Mouse (Mus musculus): ENCODE results near the gene Smpd3. TPM values are rescaled to one million over a fixed set of nuclear protein-coding genes. Genes with fewer than 3 reads are reported as not detected.

The Smpd3 gene
- total RNA-seq, 2 experiments from 2014 or later: not detected

DNA sequence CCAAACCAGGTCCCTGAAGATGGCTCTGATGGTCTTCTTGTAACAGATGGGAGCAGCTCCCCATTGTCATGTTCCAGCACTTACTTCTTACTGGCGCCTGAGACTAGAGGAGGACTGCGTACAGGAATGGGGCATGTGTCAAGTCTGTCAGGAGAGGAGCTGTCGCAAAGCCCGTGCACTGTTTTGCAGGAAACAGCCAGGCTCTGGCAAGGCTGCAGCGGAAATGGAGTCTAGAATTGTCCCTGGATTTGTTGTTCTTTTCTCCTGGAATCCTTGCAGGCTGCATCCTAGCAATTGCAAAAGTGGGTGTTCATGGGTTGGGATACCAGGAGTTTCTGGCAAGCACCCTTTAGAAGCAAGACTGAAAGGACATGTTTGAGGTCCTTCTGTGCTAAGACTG lies 39.5 kb downstream of the Smpd3 start:
- no peak for ATAC-seq (replicated peaks; ENCODE audit: poor library complexity)

DNA sequence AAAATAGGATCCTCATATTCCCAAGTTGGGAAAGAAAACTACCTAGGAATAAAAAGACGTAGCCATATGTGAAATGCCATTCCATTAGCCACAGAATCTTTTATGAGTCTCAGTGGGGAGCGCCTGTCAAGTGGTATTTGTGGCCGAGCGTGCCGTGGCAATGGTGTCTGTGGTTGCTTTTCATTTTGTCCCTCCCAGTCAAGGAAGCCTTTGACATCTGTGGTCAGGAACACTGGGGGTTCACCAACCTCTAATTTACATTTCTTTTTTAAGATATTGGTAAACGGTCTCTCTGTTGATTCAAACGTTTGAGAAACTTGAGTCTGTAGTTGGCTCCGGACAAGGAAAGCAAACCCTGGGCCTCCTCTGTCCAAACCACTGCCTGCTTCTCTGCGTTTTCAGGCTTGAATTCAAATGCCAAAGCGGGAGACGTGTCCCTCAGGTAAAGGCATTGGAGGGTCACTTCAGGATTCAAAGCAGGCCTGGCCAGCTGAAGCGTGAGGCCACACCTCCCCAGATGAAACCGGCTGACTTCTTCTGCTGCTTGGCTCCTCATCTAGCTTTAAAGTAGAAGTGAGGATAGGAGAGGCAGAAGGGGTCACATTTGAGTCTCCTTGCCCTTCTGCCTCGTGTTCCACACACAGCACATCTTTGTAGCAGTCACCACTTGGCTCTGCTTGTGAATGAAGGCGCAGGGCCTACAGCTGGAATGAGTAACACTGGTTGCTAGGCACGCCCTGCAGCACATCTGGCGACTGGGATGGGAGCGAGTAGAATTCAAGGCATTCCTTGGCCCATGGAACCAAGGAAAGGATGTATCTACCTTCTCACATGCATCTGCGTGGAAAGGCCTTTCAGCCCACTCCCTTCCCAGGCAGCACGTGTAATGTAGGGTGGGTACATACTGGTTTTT lies 45.0 kb downstream of the Smpd3 start:
- peak; percentile 68 for ATAC-seq (replicated peaks; ENCODE audit: poor library complexity)

DNA sequence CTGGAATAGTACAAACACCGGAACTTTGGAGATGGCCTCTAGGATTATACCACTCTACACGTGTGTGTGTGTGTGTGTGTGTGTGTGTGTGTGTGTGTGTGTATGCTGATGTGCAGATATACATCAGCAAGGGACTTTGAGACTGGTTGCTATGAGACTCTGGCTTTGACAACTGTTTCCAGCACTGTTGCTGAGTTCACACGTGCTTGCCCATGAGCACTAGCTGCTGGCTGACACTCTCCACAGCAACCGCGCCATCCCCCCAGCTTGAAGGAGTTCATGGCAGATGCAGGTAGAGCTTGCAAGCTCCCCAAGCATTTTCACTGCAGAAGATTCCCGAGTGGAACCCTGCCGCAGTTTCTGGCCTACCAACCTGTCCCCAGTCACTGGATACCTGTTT lies 48.3 kb downstream of the Smpd3 start:
- ATAC-seq (replicated peaks; ENCODE audit: poor library complexity): no peak

DNA sequence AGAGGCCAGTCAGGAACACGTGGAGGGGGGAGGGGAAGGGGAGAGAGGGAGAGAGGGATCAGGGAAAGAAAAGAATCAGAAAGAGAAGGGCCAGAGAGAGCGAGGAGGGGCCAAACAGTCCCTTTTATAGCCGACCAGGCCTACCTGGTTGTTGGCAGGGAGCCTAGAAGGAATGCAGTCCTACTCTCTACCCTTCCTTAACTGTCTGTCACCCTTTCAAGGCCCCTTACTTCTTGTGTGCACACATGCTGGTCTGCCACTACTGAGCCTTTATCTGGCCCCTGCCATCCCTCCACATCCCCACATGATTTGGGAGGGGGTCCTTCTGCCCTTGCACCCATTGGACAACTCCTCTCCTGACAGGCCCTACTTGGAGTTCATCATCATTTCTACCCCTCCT lies 49.1 kb downstream of the Smpd3 start:
- ATAC-seq (replicated peaks; ENCODE audit: poor library complexity): no peak

DNA sequence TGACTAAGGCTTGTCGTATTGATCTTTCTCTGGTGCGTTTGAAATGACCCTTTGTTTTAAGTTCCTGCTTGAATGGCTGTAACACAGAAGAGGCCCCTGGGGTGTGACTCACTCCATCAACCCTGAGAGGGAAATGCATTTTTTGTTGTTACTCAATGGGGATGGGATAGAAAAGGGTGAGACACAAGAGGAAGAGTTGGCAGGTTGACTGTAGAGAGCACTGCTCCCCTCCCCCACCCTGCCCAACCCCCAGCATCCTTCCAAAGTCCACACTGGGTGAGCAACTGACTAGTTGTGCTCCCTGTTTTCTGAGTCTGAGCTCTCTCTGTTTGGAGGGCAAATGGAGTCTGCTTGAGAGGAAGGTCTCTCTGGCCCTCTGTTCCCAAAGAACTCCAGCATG lies 50.3 kb downstream of the Smpd3 start:
- no peak for ATAC-seq (replicated peaks; ENCODE audit: poor library complexity)

DNA sequence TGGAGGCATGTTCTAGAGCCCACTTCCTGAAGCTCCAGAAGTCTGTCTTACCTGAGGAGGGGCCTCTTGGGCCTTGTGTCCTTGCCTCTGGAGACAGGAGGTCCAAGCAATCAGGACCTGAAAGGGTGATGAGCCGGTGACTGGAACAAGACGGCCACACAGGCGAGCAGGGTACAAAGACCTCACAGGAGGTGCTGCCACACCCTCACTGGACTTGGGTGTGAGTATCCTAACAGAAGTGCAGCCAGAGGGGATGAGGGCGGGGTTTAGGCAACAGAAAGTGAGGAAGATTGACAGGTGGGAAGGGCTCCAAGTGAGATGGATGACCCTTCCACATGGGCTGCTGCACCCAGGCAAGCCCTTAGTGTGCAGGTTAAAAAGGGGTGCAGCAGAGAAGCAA lies 56.9 kb downstream of the Smpd3 start:
- ATAC-seq (replicated peaks; ENCODE audit: poor library complexity): no peak

DNA sequence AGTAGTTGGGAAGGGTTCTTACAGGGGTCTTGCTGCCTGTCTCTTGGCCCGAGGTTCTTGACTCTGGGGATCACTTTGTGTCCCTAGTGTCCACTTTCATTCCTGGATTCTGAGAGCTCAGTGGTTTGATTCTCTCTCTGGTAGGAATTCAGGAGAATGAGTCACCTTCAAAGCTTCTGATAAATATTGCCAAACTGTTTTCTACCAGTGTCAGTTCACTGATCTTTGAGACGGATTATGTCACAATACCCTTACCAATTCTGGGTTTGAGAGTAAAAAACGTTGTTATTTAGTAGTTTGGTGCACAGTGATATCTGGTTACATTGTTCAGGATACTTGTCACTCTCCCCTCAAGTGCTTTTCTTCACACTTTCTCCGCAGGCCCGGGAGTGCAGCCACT lies 57.6 kb downstream of the Smpd3 start:
- ATAC-seq (replicated peaks; ENCODE audit: poor library complexity): no peak

DNA sequence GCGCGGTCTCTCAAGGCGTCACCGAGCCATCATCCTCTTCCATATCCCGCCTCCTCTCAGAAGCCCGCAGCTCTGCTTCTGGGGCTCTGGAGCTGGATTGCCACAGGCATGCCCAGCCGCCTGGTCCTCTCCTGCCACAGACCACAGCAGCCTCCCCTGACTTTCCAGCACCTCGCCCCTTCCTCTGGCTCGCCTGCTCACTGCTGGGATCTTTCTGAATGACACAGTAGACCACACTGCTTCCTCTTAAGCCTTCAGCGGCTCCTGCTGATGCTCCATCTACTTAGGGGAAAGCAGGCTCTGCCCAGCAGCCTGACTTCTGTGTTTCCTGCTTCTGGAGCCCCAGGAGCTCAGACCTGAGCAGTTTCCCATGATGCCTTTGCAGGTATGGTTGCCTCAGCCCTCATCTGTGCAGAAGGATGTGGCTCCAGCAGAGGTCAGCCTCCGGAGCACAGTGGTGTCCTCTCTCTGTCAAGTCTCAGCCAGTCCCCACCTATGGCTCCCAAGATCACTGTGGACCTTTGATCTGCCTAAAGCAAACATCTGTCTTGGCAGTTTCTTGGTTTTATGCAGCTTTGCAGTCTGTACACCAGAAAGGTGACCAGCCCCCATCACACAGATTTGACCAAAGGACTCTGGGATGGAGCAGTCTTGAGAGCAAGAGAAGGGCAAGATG lies 59.3 kb downstream of the Smpd3 start:
- ATAC-seq (replicated peaks; ENCODE audit: poor library complexity): peak; percentile 42

DNA sequence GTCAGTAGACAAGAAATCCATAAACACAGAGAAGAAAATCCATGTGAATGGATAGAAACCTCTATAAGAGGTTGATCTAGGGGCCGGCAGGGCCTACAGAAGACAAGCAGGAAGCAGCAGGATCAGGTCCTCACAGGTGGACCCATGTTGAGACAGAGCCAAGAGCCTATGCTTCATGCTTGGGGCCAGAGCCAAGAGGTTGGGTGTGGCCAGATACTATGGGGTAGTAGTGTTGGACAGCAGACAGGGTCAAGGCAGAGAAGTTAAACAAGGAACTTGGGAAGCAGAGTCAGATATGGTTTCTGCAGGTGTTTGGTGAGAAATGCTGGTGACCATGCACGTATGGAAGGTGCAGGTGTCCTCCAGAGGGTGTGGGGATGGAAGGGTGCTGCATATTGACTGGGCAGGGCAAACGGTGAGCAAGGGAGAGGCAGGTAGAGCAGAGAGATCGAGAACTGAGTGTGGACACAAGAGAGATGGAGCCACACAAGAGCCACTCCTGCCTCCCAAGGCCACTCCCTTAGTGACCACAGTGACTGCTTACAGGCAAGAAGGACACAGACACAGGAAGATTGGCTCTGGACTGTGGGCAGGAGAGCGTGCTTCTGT lies 61.0 kb downstream of the Smpd3 start:
- no peak for ATAC-seq (replicated peaks; ENCODE audit: poor library complexity)

DNA sequence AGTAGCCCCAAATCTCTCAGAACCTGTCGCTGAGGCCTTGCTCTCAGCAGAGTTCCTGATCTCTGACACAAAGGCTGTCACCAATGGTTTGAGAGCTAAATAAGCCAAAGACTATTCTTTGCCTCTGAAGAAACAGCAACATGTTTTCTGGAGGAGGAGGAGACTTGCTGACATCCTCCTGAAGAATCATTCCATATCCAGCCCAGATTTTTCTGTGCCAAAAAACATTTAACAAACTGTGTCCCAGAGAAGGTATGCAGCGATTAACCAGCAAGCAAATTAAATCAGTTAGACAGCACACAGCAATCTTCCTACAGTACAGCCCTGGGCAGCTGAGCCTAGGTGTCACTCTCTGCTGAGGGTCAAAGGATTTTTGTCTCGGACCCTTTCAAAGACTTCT lies 64.3 kb downstream of the Smpd3 start:
- no peak for ATAC-seq (replicated peaks; ENCODE audit: poor library complexity)

DNA sequence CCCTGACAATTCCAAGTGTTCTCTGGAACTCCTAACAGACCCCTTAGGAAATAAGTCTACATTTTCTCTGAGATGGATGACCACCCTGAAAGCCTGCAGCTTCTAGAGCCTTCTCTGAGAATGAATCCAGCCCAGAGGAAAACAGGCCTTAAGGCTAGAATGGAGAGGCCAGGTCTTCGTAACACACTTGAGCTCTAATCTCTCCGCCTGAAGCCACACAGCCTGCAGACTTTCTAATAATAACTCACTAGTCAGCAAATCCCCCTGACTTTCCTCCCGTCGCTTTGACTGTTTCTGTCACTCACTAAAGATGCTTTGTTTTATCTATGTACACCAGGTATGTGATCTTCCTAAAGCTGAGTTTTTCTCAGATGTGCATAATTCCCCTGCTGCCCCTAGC lies 66.4 kb downstream of the Smpd3 start:
- no peak for ATAC-seq (replicated peaks; ENCODE audit: poor library complexity)

DNA sequence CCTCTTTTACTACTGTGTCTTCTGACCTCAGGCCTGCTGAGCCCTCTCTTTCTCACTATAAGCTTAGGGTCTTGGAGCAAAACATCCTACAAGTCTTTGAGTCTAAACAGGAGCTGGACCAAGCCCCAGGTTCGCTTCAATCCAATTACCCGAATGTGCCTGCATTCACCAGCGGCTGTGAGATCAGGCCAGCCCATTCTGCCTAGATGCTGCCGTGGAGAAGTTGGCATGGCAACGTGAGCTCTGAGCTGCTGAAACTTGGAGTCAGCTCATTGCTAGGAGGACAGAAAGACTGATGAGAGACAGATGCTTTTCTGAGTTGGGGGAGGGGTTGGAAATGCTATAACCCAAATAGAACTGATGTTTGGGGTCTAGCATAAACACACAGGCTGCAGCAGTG lies 67.0 kb downstream of the Smpd3 start:
- ATAC-seq (replicated peaks; ENCODE audit: poor library complexity): no peak

DNA sequence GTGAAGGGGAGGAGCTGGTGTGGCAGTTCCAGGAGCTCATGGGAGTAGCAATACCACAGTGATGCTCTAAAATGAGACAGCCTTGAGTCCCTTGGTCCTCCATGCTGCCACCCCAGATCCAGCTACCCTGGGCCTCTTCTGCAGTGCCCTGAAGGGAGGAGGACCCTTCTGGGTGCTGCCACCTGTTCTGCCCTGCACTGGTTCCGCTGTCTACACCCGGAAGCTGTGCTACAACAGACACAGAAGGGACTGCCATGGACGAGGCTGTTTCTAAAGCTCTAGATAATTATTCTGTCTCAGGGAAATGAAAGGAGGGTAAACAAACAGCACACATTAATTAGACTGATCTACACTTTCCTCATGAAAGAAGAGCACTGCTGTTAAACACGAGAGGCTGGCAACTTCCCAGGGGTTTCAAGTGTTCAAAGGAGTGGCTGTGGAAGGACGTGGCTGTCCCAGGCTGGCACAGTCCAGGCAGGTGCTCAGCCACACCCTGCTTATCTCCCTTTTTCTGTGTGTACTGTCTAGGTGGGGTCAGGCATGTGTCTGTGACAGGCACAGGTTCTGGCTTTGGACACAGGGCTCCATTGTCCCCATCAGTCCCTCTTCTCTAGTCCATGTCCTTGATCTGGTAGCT lies 69.0 kb downstream of the Smpd3 start:
- ATAC-seq (replicated peaks; ENCODE audit: poor library complexity): no peak

DNA sequence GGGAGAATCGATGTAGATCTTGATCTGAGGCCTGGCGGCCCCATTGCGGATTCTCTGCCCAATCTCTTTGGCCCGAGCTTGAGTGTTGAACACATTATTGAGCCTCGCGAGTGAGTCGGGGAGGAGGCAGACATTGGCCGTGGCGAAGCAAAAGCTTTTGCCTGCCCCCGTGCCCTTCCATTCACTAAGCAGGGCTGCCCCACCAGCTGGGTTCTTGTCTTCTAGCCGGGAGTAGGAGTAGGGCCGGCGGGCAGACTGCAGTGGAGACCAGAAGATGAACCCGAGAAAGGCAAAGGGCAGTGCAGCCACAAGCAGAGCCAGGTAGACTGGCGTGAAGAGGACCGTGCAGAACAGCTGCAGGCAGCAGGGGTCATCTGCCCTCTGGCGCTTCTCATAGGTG lies 72.4 kb downstream of the Smpd3 start:
- no peak for ATAC-seq (replicated peaks; ENCODE audit: poor library complexity)

DNA sequence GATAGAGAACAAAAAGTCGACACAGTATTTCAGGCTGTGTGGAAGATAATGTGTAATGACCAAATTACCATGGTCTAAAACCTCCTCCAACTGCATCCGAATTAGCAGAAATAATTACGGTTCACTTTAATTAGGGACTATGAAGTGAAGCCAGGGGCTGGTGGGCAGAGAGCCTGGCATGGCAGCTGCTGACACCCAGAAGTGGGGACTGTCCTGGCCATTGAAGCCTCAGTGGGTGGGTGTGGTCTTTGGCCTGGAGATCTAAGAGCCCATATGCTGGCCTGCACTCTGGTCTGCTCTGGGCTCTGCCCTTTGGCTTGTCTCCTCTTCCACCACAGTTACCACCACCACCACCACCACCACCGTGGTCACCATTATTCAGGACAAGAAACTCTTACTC lies 73.9 kb downstream of the Smpd3 start:
- no peak for ATAC-seq (replicated peaks; ENCODE audit: poor library complexity)

DNA sequence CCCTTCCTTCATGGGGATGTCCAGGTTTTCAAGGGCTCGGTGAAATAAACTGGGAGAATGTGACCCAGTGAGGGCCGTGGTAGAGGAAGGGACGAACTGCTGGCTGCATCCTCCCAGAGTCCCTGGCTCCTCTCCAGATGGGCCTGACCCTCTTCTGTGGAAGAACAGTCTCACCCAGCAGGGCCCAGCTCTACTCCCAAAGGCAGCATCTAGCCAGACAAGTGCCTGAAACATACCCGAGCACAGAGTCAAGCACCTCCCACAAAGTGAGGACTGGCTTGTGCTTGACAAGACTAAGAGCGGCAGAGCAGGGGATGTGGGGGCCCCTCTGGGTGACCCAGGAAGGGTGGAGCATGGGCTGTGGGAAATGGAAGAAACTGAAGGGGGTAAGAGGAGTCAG lies 75.4 kb downstream of the Smpd3 start:
- ATAC-seq (replicated peaks; ENCODE audit: poor library complexity): no peak

DNA sequence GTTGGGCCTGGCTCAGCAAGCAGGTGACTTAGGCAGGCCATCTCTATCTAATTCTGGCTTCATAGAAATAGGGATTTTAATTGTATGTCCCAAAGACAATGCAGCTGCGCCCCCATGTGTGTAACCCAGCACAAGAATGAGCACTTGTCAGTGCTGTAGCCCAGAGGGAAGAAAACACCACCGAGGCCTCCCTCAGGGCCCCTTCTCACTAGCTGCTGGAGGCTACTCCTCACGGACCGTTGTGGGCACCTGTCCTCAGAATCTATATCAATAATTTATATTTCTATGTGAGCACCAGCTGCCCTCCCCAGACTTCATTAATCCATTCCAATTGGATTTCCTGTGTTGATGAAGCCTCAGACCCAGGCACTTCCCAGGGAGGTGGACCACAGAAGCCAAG lies 76.9 kb downstream of the Smpd3 start:
- ATAC-seq (replicated peaks; ENCODE audit: poor library complexity): no peak

DNA sequence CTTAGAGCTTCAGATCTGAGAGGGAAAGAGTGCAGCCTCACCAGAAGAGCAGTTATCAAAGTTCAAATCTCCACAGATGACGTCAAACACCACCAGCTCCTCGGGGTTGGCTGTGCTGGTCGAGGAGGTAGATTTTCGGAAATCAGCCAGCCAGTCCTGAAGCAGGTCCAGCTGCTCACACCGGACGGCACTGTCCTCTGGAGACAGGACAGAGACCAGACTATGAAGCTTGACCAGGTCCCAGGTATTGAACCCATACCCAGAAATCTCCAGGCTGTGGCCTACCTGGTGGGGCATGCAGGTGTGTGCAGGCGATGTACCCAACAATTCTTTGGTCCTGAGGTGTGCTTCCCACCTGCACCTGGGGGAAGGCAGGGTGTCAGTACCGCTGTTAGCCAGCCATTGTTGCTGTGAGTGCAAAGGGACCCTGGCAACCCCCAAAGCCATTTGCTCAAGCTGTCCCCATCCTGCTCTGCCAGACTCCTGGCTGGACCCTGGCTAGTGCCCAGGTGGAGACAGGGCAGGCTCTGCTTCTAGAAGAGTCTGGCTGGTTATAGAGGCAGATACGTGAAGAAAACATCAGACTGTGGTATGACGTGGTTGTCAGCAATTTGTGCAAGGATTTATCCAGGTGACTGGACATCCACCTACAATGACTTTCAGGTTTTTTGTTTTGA lies 78.1 kb downstream of the Smpd3 start:
- no peak for ATAC-seq (replicated peaks; ENCODE audit: poor library complexity)

DNA sequence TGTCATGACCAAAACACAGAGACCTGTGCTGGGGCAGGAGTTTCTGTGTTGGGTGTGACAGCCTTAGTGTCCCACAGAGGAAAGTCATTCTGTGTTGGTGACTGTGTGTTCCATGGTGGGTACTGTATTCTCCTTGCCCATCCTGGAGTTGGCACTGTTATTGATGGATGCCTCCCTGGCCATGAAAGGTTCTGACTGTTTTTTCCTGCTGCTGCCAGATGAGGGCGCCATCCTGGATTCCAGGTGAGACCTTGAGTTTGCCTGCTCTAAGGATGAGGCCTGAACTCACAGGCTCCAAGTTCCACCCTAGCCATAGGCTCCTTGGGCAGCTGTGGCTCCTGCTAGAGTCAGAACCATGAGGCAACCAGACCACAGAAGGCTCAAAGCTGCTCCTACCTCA lies 79.6 kb downstream of the Smpd3 start:
- no peak; the same call in 1 of the 2 replicates for ATAC-seq (replicated peaks; ENCODE audit: poor library complexity)

DNA sequence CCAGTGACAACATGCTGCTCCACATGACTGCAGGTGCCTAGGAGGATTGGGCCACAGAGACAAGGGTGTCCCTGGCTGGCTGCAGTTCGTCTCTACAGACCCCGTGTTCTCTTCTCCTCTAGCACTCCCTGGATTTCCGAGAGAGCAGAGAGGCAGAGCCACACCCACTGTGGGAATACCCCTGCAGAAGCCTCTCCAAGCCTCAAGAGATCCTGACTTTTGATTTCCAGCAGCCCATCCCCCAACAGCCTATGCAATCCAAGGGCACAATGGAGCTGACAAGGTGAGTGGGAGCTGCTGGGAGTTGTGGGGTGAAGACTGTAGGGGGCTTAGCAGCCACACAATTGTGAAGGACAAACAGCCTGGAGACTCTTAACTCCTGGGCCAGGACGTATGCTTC lies 87.6 kb downstream of the Smpd3 start:
- ATAC-seq (replicated peaks; ENCODE audit: poor library complexity): no peak

DNA sequence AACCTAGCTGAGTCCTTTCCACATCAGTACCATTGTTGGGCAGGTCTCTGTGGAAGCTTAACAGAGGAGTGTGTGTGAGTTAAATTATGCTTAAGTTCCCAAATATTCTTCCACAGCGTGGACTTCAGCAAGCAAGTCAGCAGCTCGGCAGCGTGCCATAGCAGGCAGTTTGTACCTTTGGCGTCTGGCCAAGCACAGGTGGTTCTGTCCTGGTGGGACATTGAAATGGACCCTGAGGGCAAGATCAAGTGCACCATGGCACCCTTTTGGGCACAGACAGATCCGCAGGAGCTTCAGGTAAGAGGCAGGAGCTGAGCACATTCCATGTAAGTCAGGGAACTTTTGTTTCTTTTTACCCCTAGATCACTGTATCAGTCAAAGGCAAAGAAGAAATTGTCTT lies 100.7 kb downstream of the Smpd3 start:
- no peak for ATAC-seq (replicated peaks; ENCODE audit: poor library complexity)
